Mouse (Mus musculus) forebrain, postnatal 0 days (tissue): ENCODE measurements around the gene Cep63. TPM values are rescaled to one million over a fixed set of nuclear protein-coding genes. Genes with fewer than 3 reads are reported as not detected.

Source experiments
- ATAC-seq: fragments of 200-750 bp; cut with Nextera tagmentation; 2 replicates; pipeline ENCODE4 v1.8.0; 2017; ENCODE audit warnings: mild to moderate bottlenecking, moderate library complexity
- DNase-seq: peaks from one replicate; pipeline ENCODE4 v3.0.0-alpha.2; 2015
- H3K27ac ChIP-seq: fragments of 300-500 bp; sonication (generic); 2 replicates; pipeline ENCODE4 v1.5.1; 2014; ENCODE audit warnings: low read depth, mild to moderate bottlenecking, antibody characterized with exemption, low read length, moderate library complexity, mixed read lengths
- H3K27me3 ChIP-seq: fragments of 300-500 bp; sonication (generic); 2 replicates; pipeline ENCODE4 v1.6.1; 2014; ENCODE audit warnings: mild to moderate bottlenecking, low read length, mixed read lengths; ENCODE audit not compliant: insufficient read depth
- H3K36me3 ChIP-seq: fragments of 300-500 bp; sonication (generic); 2 replicates; pipeline ENCODE4 v1.6.1; 2014; ENCODE audit warnings: mild to moderate bottlenecking, moderate library complexity; ENCODE audit not compliant: insufficient read depth
- H3K4me1 ChIP-seq: fragments of 300-500 bp; sonication (generic); 2 replicates; pipeline ENCODE4 v1.6.1; 2014; ENCODE audit warnings: antibody characterized with exemption; ENCODE audit not compliant: insufficient read depth
- H3K4me2 ChIP-seq: fragments of 300-500 bp; sonication (generic); 2 replicates; pipeline ENCODE4 v1.6.1; 2014; ENCODE audit warnings: low read depth, mild to moderate bottlenecking, moderate library complexity
- H3K4me3 ChIP-seq: fragments of 300-500 bp; sonication (generic); 2 replicates; pipeline ENCODE4 v1.5.1; 2014; ENCODE audit warnings: low read depth, low read length, mixed read lengths
- H3K9ac ChIP-seq: fragments of 300-500 bp; sonication (generic); 2 replicates; pipeline ENCODE4 v1.6.1; 2014; ENCODE audit warnings: mild to moderate bottlenecking
- H3K9me3 ChIP-seq: fragments of 300-500 bp; sonication (generic); 2 replicates; pipeline ENCODE4 v1.6.1; 2016; ENCODE audit warnings: low read length
- CTCF ChIP-seq: sonication (generic); IDR thresholded peaks from 2 replicates; pipeline ENCODE4 v1.5.1; 2016; ENCODE audit warnings: antibody characterized with exemption, control low read depth, low read depth
- WGBS: fragments of 180-500 bp; shearing (Covaris S2); extraction: QIAGEN DNeasy Blood & Tissue Kit; methylation state at CpG from one replicate; pipeline ENCODE4 v1.1.7; 2014; 5-methylcytosine and 5-hydroxymethylcytosine counted together
- polyA plus RNA-seq: library from polyadenylated mRNA; unstranded; fragments of >200 nt; fragmentation: Nextera tagmentation; extraction: Ambion mirVana; gene quantifications from 2 replicates; pipeline ENCODE4 v1.2.1, GENCODE M21; 2015
- total RNA-seq: library from RNA; depleted of rRNA; stranded (reverse); fragments of >200 nt; gene quantifications from 2 replicates; pipeline ENCODE4 v1.2.3, GENCODE M21; 2014

Cep63 gene
- total and polyA plus RNA-seq, 2 experiments from 2014 or later = 19.5 to 39.3 TPM

DNA sequence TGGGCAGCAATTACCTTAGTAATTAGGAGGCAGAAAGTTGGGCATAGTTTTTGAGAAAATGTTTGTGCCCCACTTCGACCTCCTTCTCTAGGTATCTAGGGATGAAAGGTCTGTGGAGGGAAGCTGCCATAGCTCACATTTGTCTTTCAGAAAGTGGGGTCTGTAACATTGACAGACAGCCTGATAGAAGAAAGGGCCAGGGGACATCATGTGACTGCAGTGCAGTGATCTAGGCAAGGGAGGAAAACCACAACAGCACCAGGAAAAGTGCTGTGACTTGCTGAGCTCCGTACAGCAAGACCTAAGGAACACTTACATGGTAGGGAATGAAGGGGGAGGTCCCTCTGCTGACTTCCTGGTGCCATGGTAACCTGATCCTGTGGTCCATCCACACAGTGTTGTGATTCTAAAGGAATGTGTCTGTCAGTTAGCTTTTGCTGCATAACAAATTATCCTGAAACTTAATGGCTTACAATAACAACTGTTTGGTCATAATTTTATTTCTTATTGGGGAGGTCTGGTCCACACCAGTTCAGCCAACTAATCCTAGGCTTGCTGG, 5.3 kb upstream of the Cep63 start:
- no peaks in the 10 kb centered on the region for H3K9me3 ChIP-seq
- H3K27ac ChIP-seq = no peak overlapping the region
- H3K27me3 ChIP-seq = no peaks in the 10 kb centered on the region
- DNase-seq = no peak
- H3K4me2 ChIP-seq = no peak overlapping the region
- no peak overlapping the region for H3K9ac ChIP-seq
- no peak for ATAC-seq
- peaks cover 10% of the 10 kb centered on the region; the same call in 1 of the 2 replicates for H3K36me3 ChIP-seq
- TF ChIP-seq CTCF = no peak
- 73% methylated on average over 2 of the region's 2 CpGs for WGBS
- H3K4me1 ChIP-seq = peaks cover 5% of the 10 kb centered on the region
- H3K4me3 ChIP-seq = no peak overlapping the region

DNA sequence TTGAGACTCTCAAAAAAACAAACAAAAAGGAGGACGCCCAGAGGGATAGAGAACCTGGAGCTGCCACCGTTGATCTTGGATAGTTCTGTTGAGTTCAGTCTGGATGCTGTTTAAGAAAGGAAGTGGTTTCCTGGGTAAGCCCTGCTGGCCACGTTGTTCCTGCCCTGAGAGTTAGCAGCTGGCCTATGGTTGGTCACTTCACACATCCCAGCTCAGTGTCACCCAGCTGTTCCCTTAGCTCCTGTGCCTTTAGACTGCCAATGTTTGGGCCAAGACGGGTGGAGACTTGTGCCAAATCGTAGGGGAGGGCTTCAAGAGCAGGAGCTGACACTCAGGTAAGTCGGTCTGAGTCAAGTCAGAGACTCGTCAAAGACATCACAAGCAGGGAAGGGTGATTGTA, 2.7 kb upstream of the Cep63 start:
- Histone ChIP-seq H3K4me2 (no peak overlapping the region), H3K4me3 (no peak overlapping the region), H3K27ac (no peak overlapping the region), H3K27me3 (no peaks in the 10 kb centered on the region), H3K4me1 (peaks cover 5% of the 10 kb centered on the region), H3K36me3 (peaks cover 3% of the 10 kb centered on the region; the same call in 1 of the 2 replicates), H3K9me3 (no peaks in the 10 kb centered on the region), H3K9ac (no peak overlapping the region)
- ATAC-seq (no peak), DNase-seq (no peak)
- 83% methylated on average over 7 of the region's 7 CpGs for WGBS
- no peak for TF ChIP-seq CTCF

DNA sequence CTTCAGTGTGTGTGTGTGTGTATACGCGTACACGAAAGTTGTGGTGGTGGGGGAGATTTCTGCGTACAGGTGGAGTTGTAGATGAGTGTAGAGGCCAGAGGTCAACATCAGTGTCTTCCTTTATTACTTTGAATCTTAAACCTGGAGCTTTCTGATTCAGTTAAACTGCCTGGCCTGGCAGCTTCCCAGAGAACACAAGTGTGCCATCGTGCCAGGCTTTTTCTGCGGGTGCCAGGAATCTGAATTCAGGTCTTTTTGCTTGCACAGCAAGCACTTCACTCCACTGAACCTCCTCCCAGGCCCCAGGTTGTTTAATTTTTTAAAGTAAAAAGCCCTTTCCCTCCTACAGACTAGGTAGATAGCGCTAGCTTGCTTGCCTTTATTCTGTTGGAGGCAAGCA, 1.1 kb upstream of the Cep63 start:
- H3K4me2 ChIP-seq = peak overlapping the region; percentile 78
- no peaks in the 10 kb centered on the region for H3K9me3 ChIP-seq
- no peak for DNase-seq
- no peak overlapping the region for H3K27ac ChIP-seq
- TF ChIP-seq CTCF = no peak
- no peaks in the 10 kb centered on the region for H3K27me3 ChIP-seq
- no peaks in the 10 kb centered on the region for H3K36me3 ChIP-seq
- 80% methylated on average over 7 of the region's 7 CpGs for WGBS
- peak overlapping the region; percentile 81; the same call in 1 of the 2 replicates for H3K4me3 ChIP-seq
- peak overlapping the region; percentile 86; the same call in 1 of the 2 replicates for H3K9ac ChIP-seq
- H3K4me1 ChIP-seq = peaks cover 5% of the 10 kb centered on the region
- no peak for ATAC-seq

DNA sequence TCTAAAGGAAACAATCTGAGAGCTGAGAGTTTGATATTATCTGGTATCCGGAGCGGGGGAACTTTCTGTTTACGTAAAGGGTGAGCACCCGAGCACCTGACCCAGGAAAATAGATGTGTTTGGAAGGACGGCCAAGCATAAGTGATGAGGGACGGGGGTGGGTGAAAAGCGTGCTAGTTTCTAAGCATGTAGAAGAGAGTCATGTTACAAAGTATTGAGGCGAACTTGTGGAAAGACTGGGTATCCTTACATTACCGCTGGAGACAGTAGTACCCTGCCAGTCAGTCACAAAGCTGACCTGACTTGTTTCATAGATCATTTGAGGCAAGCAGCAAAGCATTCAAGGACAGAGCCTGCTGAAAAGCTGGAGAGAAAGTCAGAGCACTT, 498 bp upstream of the Cep63 start:
- H3K4me1 ChIP-seq = peaks cover 5% of the 10 kb centered on the region
- no peaks in the 10 kb centered on the region for H3K27me3 ChIP-seq
- under 1% methylated on average over 9 of the region's 9 CpGs for WGBS
- no peak for DNase-seq
- H3K4me3 ChIP-seq = peak overlapping the region; percentile 81
- no peak for TF ChIP-seq CTCF
- peak overlapping the region; percentile 96 for H3K27ac ChIP-seq
- ATAC-seq = no peak
- peak overlapping the region; percentile 78 for H3K4me2 ChIP-seq
- H3K9me3 ChIP-seq = no peaks in the 10 kb centered on the region
- H3K9ac ChIP-seq = peak overlapping the region; percentile 86
- H3K36me3 ChIP-seq = no peaks in the 10 kb centered on the region

DNA sequence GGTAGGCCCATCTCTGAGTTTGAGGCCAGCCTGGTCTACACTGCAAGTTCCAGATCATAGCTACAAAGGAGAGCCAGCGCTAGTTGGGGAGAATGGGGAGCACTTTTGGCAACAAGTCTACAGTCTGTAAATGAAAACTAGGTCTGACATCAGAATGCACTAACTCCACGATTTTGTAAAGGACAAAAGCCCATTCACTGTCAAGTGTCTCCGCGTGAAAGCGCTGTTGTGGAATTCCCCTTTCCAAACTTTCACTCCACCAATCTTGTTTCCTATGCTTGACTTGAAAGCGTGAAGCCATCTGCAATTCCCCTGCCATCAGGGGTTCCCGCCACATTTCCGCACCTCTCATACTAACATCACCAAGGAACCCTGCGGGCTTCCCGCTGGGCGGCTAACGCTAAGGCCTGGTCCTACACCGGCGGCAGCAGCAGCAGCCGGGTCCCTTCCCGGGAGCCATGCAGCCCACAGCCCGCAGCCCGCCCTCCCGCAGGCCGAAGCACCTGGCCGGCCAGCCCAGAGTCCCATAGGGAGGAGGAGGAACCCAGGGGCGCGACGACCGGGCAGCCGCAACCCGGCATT, 842 bp downstream of the Cep63 start:
- Histone ChIP-seq H3K36me3 (no peaks in the 10 kb centered on the region), H3K27me3 (no peaks in the 10 kb centered on the region), H3K9me3 (no peaks in the 10 kb centered on the region), H3K4me2 (peak overlapping the region; percentile 85), H3K4me3 (peak overlapping the region; percentile 81), H3K4me1 (peaks cover 5% of the 10 kb centered on the region), H3K27ac (peak overlapping the region; percentile 96), H3K9ac (peak overlapping the region; percentile 86)
- TF ChIP-seq CTCF = peak; percentile 1; the same call in 1 of the 2 replicates
- DNase-seq = peak; percentile 75
- WGBS = under 1% methylated on average over 27 of the region's 27 CpGs
- peak; percentile 20 for ATAC-seq

DNA sequence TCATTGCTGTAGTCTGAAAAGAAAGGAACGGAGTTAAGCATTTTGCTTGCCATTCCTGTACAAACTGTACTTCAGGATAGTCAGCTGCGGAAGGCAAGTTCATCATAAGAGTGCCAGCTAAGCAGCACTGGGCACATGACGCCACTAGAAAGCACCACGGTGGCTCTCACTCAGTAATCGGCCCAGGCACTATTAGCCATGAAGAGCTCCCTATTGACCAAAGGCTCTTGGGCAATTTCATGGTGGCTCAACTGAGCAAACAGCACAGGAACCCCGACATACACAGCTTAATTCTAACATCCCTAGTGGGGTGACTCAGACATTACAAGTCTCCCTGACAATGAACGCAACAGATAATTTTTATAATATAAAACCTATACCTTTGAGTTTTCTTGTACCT, 2.8 kb downstream of the Cep63 start:
- WGBS = 90% methylated on average over 7 of the region's 7 CpGs
- Histone ChIP-seq H3K4me1 (peaks cover 5% of the 10 kb centered on the region), H3K4me3 (no peak overlapping the region), H3K4me2 (no peak overlapping the region), H3K9me3 (no peaks in the 10 kb centered on the region), H3K27ac (no peak overlapping the region), H3K36me3 (no peaks in the 10 kb centered on the region), H3K27me3 (no peaks in the 10 kb centered on the region), H3K9ac (no peak overlapping the region)
- TF ChIP-seq CTCF = no peak
- ATAC-seq (no peak), DNase-seq (no peak)

DNA sequence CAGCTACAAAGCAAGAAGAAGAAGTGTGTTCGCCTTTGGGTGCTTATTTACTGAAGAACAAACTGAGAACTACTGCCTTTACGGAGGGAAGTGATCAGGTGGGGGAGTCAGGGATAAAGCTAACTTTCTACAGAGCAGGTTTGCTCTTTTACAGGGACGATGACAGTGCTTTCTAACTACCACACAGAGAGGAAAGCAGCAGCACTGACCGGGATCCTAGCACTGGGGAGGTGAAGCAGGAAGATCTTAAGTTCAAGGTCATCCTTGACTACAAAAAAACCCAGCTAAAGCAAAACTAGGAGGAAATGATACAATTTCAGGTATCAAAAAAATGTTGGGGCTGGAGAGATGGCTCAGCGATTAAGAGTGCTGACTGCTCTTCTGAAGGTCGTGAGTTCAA, 3.5 kb downstream of the Cep63 start:
- Histone ChIP-seq H3K9ac (no peak overlapping the region), H3K9me3 (no peaks in the 10 kb centered on the region), H3K36me3 (no peaks in the 10 kb centered on the region), H3K4me3 (no peak overlapping the region), H3K27ac (no peak overlapping the region), H3K27me3 (no peaks in the 10 kb centered on the region), H3K4me1 (peaks cover 5% of the 10 kb centered on the region), H3K4me2 (no peak overlapping the region)
- WGBS = 90% methylated on average over 6 of the region's 6 CpGs
- DNase-seq (no peak), ATAC-seq (no peak)
- no peak for TF ChIP-seq CTCF
